9 mouse cellular contexts compared by ENCODE assay signal in the genomic region with DNA sequence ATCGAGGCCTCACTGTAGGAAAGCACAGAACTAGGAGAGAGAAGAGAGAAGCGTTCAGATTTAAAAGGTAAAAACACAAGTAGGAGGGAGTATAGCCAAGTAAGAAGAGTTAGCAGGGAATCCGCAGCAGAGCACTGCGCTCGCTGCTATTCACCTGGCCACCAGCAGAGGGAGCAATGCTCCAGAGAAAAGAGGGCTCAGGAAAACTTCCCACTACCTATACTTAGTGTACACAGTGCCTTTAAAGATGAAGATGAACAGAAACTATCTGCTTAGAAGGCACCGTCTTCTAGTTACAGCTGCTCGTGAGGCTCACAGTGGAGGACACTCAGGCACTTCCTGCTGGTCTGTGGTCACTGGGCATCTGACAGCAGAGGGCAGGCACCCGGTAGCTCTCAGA. TPM values are rescaled to one million over a fixed set of nuclear protein-coding genes. Genes with fewer than 3 reads are reported as not detected.
DNase-seq lines count a peak whose midpoint lies in the region; ATAC-seq lines count a peak whose summit lies in the region.
"Had no signal": no experiment of that assay in that cellular context is flagged by ENCODE, and none has a peak within 500 bp of the region (broad histone marks: within the 10 kb centered on the region; RNA-seq: fewer than 3 reads in every experiment).

No protein-coding gene starts in this region.

- no peaks in the 10 kb centered on the region for H3K9me3 ChIP-seq in liver, embryonic 12.5 days (replicated peaks)
- no peaks in the 10 kb centered on the region for H3K9me3 ChIP-seq in intestine, embryonic 16.5 days (ENCODE audit: control insufficient read depth, low read length)
- H3K9me3 ChIP-seq: embryonic facial prominence, embryonic 13.5 days had no signal

- H3K4me1 ChIP-seq in liver, embryonic 12.5 days = peaks cover 10% of the 10 kb centered on the region
- H3K4me1 ChIP-seq in intestine, embryonic 16.5 days (ENCODE audit: control insufficient read depth, insufficient read depth, low read length) = no peaks in the 10 kb centered on the region
- H3K4me1 ChIP-seq: embryonic facial prominence, embryonic 13.5 days had no signal

- 26% methylated on average over 8 of the region's 8 CpGs for WGBS in liver, embryonic 12.5 days (ENCODE audit: insufficient replicate concordance)
- 22% methylated on average over 8 of the region's 8 CpGs for WGBS in intestine, embryonic 16.5 days

- ATAC-seq in liver, embryonic 12.5 days = no peak
- ATAC-seq in intestine, embryonic 16.5 days = peak; percentile 59
- peak; percentile 55 for ATAC-seq in monocyte, adult 5-6 weeks (replicated peaks; ENCODE audit: insufficient number of reproducible peaks, low FRiP score, low TSS enrichment, poor library complexity, severe bottlenecking)

- DNase-seq in liver = peak; percentile 74
- peak; percentile 71 for DNase-seq in cerebellum, adult 8-10 months
- peak; percentile 51 to 64 for DNase-seq in frontal cortex, postnatal 25 days (ENCODE audit: low spot score in 2 of 2)
- DNase-seq in left cerebral cortex, postnatal 4 days = peak; percentile 63
- peak; percentile 78 for DNase-seq in splenic B cell, adult 2 months (ENCODE audit: low read depth, low spot score)

- intact Hi-C loops in left cerebral cortex, postnatal 4 days (cut with DNase I) = loop anchor here (5.0 to 10.0 kb wide), 2 partner anchors 65 to 118 kb away; no protein-coding TSS in a partner anchor

- no peak overlapping the region for H3K27ac ChIP-seq in liver, embryonic 12.5 days
- H3K27ac ChIP-seq in intestine, embryonic 16.5 days (ENCODE audit: low read length) = no peak overlapping the region
- H3K27ac ChIP-seq: embryonic facial prominence, embryonic 13.5 days had no signal

- H3K9ac ChIP-seq in liver, embryonic 12.5 days = no peak overlapping the region
- no peak overlapping the region for H3K9ac ChIP-seq in intestine, embryonic 16.5 days (ENCODE audit: low read depth, low read length)
- H3K9ac ChIP-seq: embryonic facial prominence, embryonic 13.5 days had no signal

- no peaks in the 10 kb centered on the region for H3K27me3 ChIP-seq in liver, embryonic 12.5 days (replicated peaks)
- no peaks in the 10 kb centered on the region for H3K27me3 ChIP-seq in intestine, embryonic 16.5 days (replicated peaks; ENCODE audit: control insufficient read depth, insufficient read depth, low read length)
- no peaks in the 10 kb centered on the region for H3K27me3 ChIP-seq in splenic B cell, adult 2 months (ENCODE audit: control insufficient read depth, insufficient read depth, low read length, poor library complexity, severe bottlenecking)
- H3K27me3 ChIP-seq: embryonic facial prominence, embryonic 13.5 days had no signal

- H3K4me2 ChIP-seq in liver, embryonic 12.5 days = no peak overlapping the region
- H3K4me2 ChIP-seq in intestine, embryonic 16.5 days (ENCODE audit: low read depth, low read length) = no peak overlapping the region
- H3K4me2 ChIP-seq: embryonic facial prominence, embryonic 13.5 days had no signal

- no peak overlapping the region for H3K4me3 ChIP-seq in liver, embryonic 12.5 days
- H3K4me3 ChIP-seq in intestine, embryonic 16.5 days (ENCODE audit: low read length) = no peak overlapping the region
- H3K4me3 ChIP-seq: embryonic facial prominence, embryonic 13.5 days had no signal

- H3K36me3 ChIP-seq in liver, embryonic 12.5 days = peaks cover 66% of the 10 kb centered on the region
- H3K36me3 ChIP-seq in intestine, embryonic 16.5 days (ENCODE audit: control insufficient read depth, insufficient read depth, low read length) = peaks cover 37% of the 10 kb centered on the region
- H3K36me3 ChIP-seq in splenic B cell, adult 2 months (ENCODE audit: control insufficient read depth, insufficient read depth, low read length, poor library complexity, severe bottlenecking) = peaks cover 32% of the 10 kb centered on the region

RNA-seq across cellular contexts. Expression of a gene that starts 41.0 kb away (rescaled TPM):
- 7.0 and 7.1 TPM in 2 replicates for polyA plus RNA-seq in liver, embryonic 12.5 days (2016; fragmentation: Nextera tagmentation; extraction: Ambion mirVana)
- 9.6 and 11.8 TPM in 2 replicates for polyA plus RNA-seq in intestine, embryonic 16.5 days (2015; fragmentation: Nextera tagmentation; extraction: Ambion mirVana)
- 10 to 100 TPM; 28.5 to 32.1 TPM for total RNA-seq in left cerebral cortex, postnatal 4 days (2021)
- 15.6 to 23.1 TPM (median 18.1 TPM) in 3 replicates for total RNA-seq in monocyte, adult 5-6 weeks (2017)
